Mouse (Mus musculus): ENCODE data around the gene Pard3. TPM values are rescaled to one million over a fixed set of nuclear protein-coding genes. Genes with fewer than 3 reads are reported as not detected.

Gene Pard3
- polyA plus RNA-seq, 1 experiment from 2014 or later: 17.3 TPM

- Histone ChIP-seq H3K36me3 (ENCODE audit: control insufficient read depth, insufficient read depth, low read length) (no peaks in the 10 kb centered on the region), H3K4me3 (ENCODE audit: low read length) (no peak overlapping the region), H3K4me1 (ENCODE audit: control insufficient read depth, insufficient read depth, low read length) (no peaks in the 10 kb centered on the region), H3K4me2 (ENCODE audit: low read depth, low read length) (no peak overlapping the region), H3K9me3 (ENCODE audit: control insufficient read depth, low read length) (no peaks in the 10 kb centered on the region), H3K9ac (ENCODE audit: low read depth, low read length) (no peak overlapping the region), H3K27me3 (replicated peaks; ENCODE audit: control insufficient read depth, insufficient read depth, low read length) (no peaks in the 10 kb centered on the region), H3K27ac (ENCODE audit: low read length) (no peak overlapping the region)
- ATAC-seq: no peak
- 59% methylated on average over 7 of the region's 7 CpGs for WGBS
Measured at GRCm38 (mm10) chr8:127543676-127544075, 480.0 kb downstream of the Pard3 start.

GRCm38 (mm10) chr8:127546161-127546560 is 482.5 kb downstream of the Pard3 start:
- Histone ChIP-seq H3K9me3 (ENCODE audit: control insufficient read depth, low read length) (no peaks in the 10 kb centered on the region), H3K9ac (ENCODE audit: low read depth, low read length) (no peak overlapping the region), H3K27me3 (replicated peaks; ENCODE audit: control insufficient read depth, insufficient read depth, low read length) (no peaks in the 10 kb centered on the region), H3K4me3 (ENCODE audit: low read length) (no peak overlapping the region), H3K27ac (ENCODE audit: low read length) (no peak overlapping the region), H3K4me2 (ENCODE audit: low read depth, low read length) (no peak overlapping the region), H3K36me3 (ENCODE audit: control insufficient read depth, insufficient read depth, low read length) (no peaks in the 10 kb centered on the region), H3K4me1 (ENCODE audit: control insufficient read depth, insufficient read depth, low read length) (no peaks in the 10 kb centered on the region)
- 74% methylated on average over 2 of the region's 2 CpGs for WGBS
- ATAC-seq: no peak

- no peak overlapping the region for H3K9ac ChIP-seq (ENCODE audit: low read depth, low read length)
- no peaks in the 10 kb centered on the region for H3K36me3 ChIP-seq (ENCODE audit: control insufficient read depth, insufficient read depth, low read length)
- H3K27ac ChIP-seq (ENCODE audit: low read length): no peak overlapping the region
- H3K9me3 ChIP-seq (ENCODE audit: control insufficient read depth, low read length): no peaks in the 10 kb centered on the region
- no peaks in the 10 kb centered on the region for H3K4me1 ChIP-seq (ENCODE audit: control insufficient read depth, insufficient read depth, low read length)
- no peak overlapping the region for H3K4me3 ChIP-seq (ENCODE audit: low read length)
- H3K4me2 ChIP-seq (ENCODE audit: low read depth, low read length): no peak overlapping the region
- no peaks in the 10 kb centered on the region for H3K27me3 ChIP-seq (replicated peaks; ENCODE audit: control insufficient read depth, insufficient read depth, low read length)
- ATAC-seq: no peak
- WGBS: 77% methylated on average over 4 of the region's 4 CpGs
Measured at GRCm38 (mm10) chr8:127550928-127551327, 487.2 kb downstream of the Pard3 start.

GRCm38 (mm10) chr8:127552161-127552595 is 488.5 kb downstream of the Pard3 start:
- Histone ChIP-seq H3K36me3 (ENCODE audit: control insufficient read depth, insufficient read depth, low read length) (no peaks in the 10 kb centered on the region), H3K27me3 (replicated peaks; ENCODE audit: control insufficient read depth, insufficient read depth, low read length) (no peaks in the 10 kb centered on the region), H3K4me2 (ENCODE audit: low read depth, low read length) (no peak overlapping the region), H3K4me1 (ENCODE audit: control insufficient read depth, insufficient read depth, low read length) (no peaks in the 10 kb centered on the region), H3K4me3 (ENCODE audit: low read length) (no peak overlapping the region), H3K9me3 (ENCODE audit: control insufficient read depth, low read length) (no peaks in the 10 kb centered on the region), H3K27ac (ENCODE audit: low read length) (no peak overlapping the region), H3K9ac (ENCODE audit: low read depth, low read length) (no peak overlapping the region)
- ATAC-seq: no peak
- WGBS: 61% methylated on average over 11 of the region's 11 CpGs

- H3K9me3 ChIP-seq (ENCODE audit: control insufficient read depth, low read length): no peaks in the 10 kb centered on the region
- H3K27ac ChIP-seq (ENCODE audit: low read length): no peak overlapping the region
- no peaks in the 10 kb centered on the region for H3K36me3 ChIP-seq (ENCODE audit: control insufficient read depth, insufficient read depth, low read length)
- H3K4me2 ChIP-seq (ENCODE audit: low read depth, low read length): no peak overlapping the region
- H3K27me3 ChIP-seq (replicated peaks; ENCODE audit: control insufficient read depth, insufficient read depth, low read length): no peaks in the 10 kb centered on the region
- no peak for ATAC-seq
- H3K4me1 ChIP-seq (ENCODE audit: control insufficient read depth, insufficient read depth, low read length): no peaks in the 10 kb centered on the region
- WGBS: 82% methylated on average over 13 of the region's 13 CpGs
- H3K4me3 ChIP-seq (ENCODE audit: low read length): no peak overlapping the region
- no peak overlapping the region for H3K9ac ChIP-seq (ENCODE audit: low read depth, low read length)
Measured at GRCm38 (mm10) chr8:127552836-127553235, 489.1 kb downstream of the Pard3 start.

- Histone ChIP-seq H3K27ac (ENCODE audit: low read length) (no peak overlapping the region), H3K4me3 (ENCODE audit: low read length) (no peak overlapping the region), H3K36me3 (ENCODE audit: control insufficient read depth, insufficient read depth, low read length) (no peaks in the 10 kb centered on the region), H3K27me3 (replicated peaks; ENCODE audit: control insufficient read depth, insufficient read depth, low read length) (no peaks in the 10 kb centered on the region), H3K4me2 (ENCODE audit: low read depth, low read length) (no peak overlapping the region), H3K9ac (ENCODE audit: low read depth, low read length) (no peak overlapping the region), H3K4me1 (ENCODE audit: control insufficient read depth, insufficient read depth, low read length) (no peaks in the 10 kb centered on the region), H3K9me3 (ENCODE audit: control insufficient read depth, low read length) (no peaks in the 10 kb centered on the region)
- WGBS: 62% methylated on average over 5 of the region's 5 CpGs
- ATAC-seq: no peak
Measured at GRCm38 (mm10) chr8:127553582-127553981, 489.9 kb downstream of the Pard3 start.

GRCm38 (mm10) chr8:127555795-127556194 is 492.1 kb downstream of the Pard3 start:
- Histone ChIP-seq H3K4me2 (ENCODE audit: low read depth, low read length) (no peak overlapping the region), H3K9ac (ENCODE audit: low read depth, low read length) (no peak overlapping the region), H3K4me1 (ENCODE audit: control insufficient read depth, insufficient read depth, low read length) (no peaks in the 10 kb centered on the region), H3K4me3 (ENCODE audit: low read length) (no peak overlapping the region), H3K36me3 (ENCODE audit: control insufficient read depth, insufficient read depth, low read length) (no peaks in the 10 kb centered on the region), H3K9me3 (ENCODE audit: control insufficient read depth, low read length) (no peaks in the 10 kb centered on the region), H3K27ac (ENCODE audit: low read length) (no peak overlapping the region), H3K27me3 (replicated peaks; ENCODE audit: control insufficient read depth, insufficient read depth, low read length) (no peaks in the 10 kb centered on the region)
- no peak for ATAC-seq
- 72% methylated on average over 2 of the region's 2 CpGs for WGBS

GRCm38 (mm10) chr8:127556964-127557363 is 493.3 kb downstream of the Pard3 start:
- H3K9me3 ChIP-seq (ENCODE audit: control insufficient read depth, low read length): no peaks in the 10 kb centered on the region
- no peak overlapping the region for H3K9ac ChIP-seq (ENCODE audit: low read depth, low read length)
- no peak for ATAC-seq
- no peak overlapping the region for H3K4me2 ChIP-seq (ENCODE audit: low read depth, low read length)
- no peaks in the 10 kb centered on the region for H3K36me3 ChIP-seq (ENCODE audit: control insufficient read depth, insufficient read depth, low read length)
- no peaks in the 10 kb centered on the region for H3K4me1 ChIP-seq (ENCODE audit: control insufficient read depth, insufficient read depth, low read length)
- no peak overlapping the region for H3K4me3 ChIP-seq (ENCODE audit: low read length)
- no peaks in the 10 kb centered on the region for H3K27me3 ChIP-seq (replicated peaks; ENCODE audit: control insufficient read depth, insufficient read depth, low read length)
- 58% methylated on average over 11 of the region's 11 CpGs for whole genome bisulfite sequencing
- H3K27ac ChIP-seq (ENCODE audit: low read length): no peak overlapping the region

GRCm38 (mm10) chr8:127557566-127557965 is 493.9 kb downstream of the Pard3 start:
- H3K27me3 ChIP-seq (replicated peaks; ENCODE audit: control insufficient read depth, insufficient read depth, low read length): no peaks in the 10 kb centered on the region
- H3K9me3 ChIP-seq (ENCODE audit: control insufficient read depth, low read length): no peaks in the 10 kb centered on the region
- H3K4me3 ChIP-seq (ENCODE audit: low read length): no peak overlapping the region
- no peak overlapping the region for H3K27ac ChIP-seq (ENCODE audit: low read length)
- no peak overlapping the region for H3K9ac ChIP-seq (ENCODE audit: low read depth, low read length)
- no peak for ATAC-seq
- no peaks in the 10 kb centered on the region for H3K36me3 ChIP-seq (ENCODE audit: control insufficient read depth, insufficient read depth, low read length)
- H3K4me2 ChIP-seq (ENCODE audit: low read depth, low read length): no peak overlapping the region
- no peaks in the 10 kb centered on the region for H3K4me1 ChIP-seq (ENCODE audit: control insufficient read depth, insufficient read depth, low read length)

- WGBS: 82% methylated on average over 5 of the region's 5 CpGs
- Histone ChIP-seq H3K4me3 (ENCODE audit: low read length) (no peak overlapping the region), H3K4me1 (ENCODE audit: control insufficient read depth, insufficient read depth, low read length) (no peaks in the 10 kb centered on the region), H3K27ac (ENCODE audit: low read length) (no peak overlapping the region), H3K36me3 (ENCODE audit: control insufficient read depth, insufficient read depth, low read length) (no peaks in the 10 kb centered on the region), H3K9ac (ENCODE audit: low read depth, low read length) (no peak overlapping the region), H3K9me3 (ENCODE audit: control insufficient read depth, low read length) (no peaks in the 10 kb centered on the region), H3K4me2 (ENCODE audit: low read depth, low read length) (no peak overlapping the region), H3K27me3 (replicated peaks; ENCODE audit: control insufficient read depth, insufficient read depth, low read length) (no peaks in the 10 kb centered on the region)
- no peak for ATAC-seq
Measured at GRCm38 (mm10) chr8:127563634-127564033, 499.9 kb downstream of the Pard3 start.

Measured in intestine, embryonic 16.5 days (tissue).